Mouse (Mus musculus): ENCODE measurements around the gene Saxo1. TPM values are rescaled to one million over a fixed set of nuclear protein-coding genes. Genes with fewer than 3 reads are reported as not detected.

The Saxo1 gene
- total RNA-seq (2021) = not detected
- long read RNA-seq, experiment 1 = 0 reads
- long read RNA-seq, experiment 2 = 0 reads

DNA sequence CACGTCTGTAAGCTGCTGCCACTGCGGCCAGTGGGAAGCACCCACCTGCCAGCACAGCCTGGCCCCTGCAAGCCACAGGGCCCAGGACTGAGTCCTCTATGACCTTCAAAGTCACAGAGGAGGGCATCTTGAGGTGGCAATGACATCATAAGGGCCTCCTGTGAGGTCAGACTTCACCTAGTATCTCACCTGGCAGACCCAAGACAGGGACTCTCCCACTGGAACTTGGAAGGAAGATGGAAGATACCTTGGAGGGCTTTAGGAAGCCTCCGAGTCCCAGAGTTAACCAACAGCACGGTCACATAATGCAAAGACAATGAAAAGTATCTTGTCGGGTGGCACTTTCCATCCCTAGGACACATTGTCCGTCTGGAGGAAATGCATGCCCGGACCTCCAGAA lies at the start of gene Saxo1:
Gene Saxo1 (minus strand): TSS at position 101 of the 400 bp plus-strand sequence.
- Histone ChIP-seq H3K4me3 (no peak within 1 kb of the TSS), H3K27ac (no peak within 1 kb of the TSS)
- TF ChIP-seq CTCF (IDR thresholded peaks at IDR 0.05) = no peak
- intact Hi-C loops (cut with DNase I) = loop anchor here (5.0 kb wide), 1 partner anchor 726 kb away; no protein-coding TSS in a partner anchor
- DNase-seq = no peak

DNA sequence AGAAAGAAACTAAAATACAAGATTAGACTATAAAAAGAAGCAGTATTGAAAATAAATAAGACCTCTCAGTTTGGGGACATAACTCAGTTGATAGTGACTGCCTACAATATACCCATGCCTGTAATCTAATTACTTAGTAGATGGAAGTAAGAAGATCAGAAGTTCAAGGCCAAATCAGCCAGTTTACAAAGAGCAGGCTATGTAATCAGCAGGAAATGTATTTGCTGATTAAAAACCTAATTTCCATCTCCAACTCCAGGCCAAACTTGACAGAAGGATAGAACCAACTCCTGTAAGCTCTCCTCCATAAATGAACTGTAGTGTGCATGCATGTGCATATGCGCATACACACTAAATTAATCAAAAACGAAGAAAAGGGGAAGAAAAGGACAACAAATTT lies 33.2 kb upstream of the Saxo1 start:
- no peak overlapping the region for H3K27ac ChIP-seq
- H3K4me3 ChIP-seq = no peak overlapping the region
- intact Hi-C loops (cut with DNase I) = no loop called here
- TF ChIP-seq CTCF (IDR thresholded peaks at IDR 0.05) = no peak
- DNase-seq = no peak

DNA sequence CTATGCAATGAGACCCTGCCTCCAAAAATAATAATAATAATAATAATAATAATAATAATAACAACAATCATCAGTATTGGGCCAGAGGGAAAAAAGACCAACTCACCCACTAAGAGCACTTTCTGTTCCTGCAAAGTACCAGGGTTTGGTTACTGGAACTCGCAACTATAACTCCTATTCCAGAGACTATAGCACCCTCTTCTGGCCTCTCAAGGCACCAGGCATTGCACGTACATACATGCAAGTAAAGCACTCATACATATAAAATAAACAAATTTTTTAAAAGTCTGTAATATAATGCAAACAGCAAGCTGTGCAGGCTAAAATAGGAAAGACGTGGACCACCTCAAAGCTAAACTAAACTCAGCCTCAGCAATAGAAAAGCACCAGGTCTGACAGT lies 30.1 kb upstream of the Saxo1 start:
- no peak for DNase-seq
- Histone ChIP-seq H3K4me3 (no peak overlapping the region), H3K27ac (no peak overlapping the region)
- intact Hi-C loops (cut with DNase I) = no loop called here
- TF ChIP-seq CTCF (IDR thresholded peaks at IDR 0.05) = peak; percentile 32; the same call in 1 of the 2 replicates

DNA sequence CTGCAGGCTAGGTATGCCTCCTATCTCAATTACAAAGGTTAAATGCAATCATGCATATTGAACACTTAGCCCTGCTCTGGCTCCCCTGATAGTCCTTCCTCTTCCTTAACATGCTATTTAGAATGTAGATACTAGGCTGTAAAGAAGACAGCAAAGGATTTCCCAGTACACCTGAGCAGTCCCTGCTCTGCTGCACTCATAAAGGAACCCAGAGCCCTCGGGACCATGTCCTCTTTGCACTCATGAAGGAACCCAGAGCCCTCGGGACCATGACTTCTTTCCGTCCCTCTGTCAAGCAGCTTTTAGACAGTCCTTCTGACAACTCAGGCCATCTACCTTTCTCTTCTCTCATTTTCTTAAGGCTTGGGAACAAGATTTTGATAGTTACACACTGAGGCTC lies 22.5 kb upstream of the Saxo1 start:
- TF ChIP-seq CTCF (IDR thresholded peaks at IDR 0.05) = no peak
- DNase-seq = no peak
- H3K4me3 ChIP-seq = no peak overlapping the region
- intact Hi-C loops (cut with DNase I) = no loop called here
- no peak overlapping the region for H3K27ac ChIP-seq

GRCm38 (mm10) chr4:86580056-86580455 lies 21.9 kb upstream of the Saxo1 start:
- Histone ChIP-seq H3K27ac (no peak overlapping the region), H3K4me3 (no peak overlapping the region)
- no peak for TF ChIP-seq CTCF (IDR thresholded peaks at IDR 0.05)
- intact Hi-C loops (cut with DNase I) = no loop called here
- DNase-seq = no peak

- intact Hi-C loops (cut with DNase I) = loop anchor here (10.0 kb wide), 1 partner anchor 278 kb away; the partner anchor contains the start of gene Rps6
- H3K27ac ChIP-seq = peak overlapping the region; percentile 96
- peak overlapping the region; percentile 80 for H3K4me3 ChIP-seq
- DNase-seq = no peak
- TF ChIP-seq CTCF (IDR thresholded peaks at IDR 0.05) = no peak
Measured at GRCm38 (mm10) chr4:86576630-86577225, 18.6 kb upstream of the Saxo1 start.

GRCm38 (mm10) chr4:86576120-86576541 lies 18.0 kb upstream of the Saxo1 start:
- Histone ChIP-seq H3K4me3 (peak overlapping the region; percentile 80), H3K27ac (peak overlapping the region; percentile 96)
- DNase-seq = no peak
- intact Hi-C loops (cut with DNase I) = loop anchor here (10.0 kb wide), 1 partner anchor 279 kb away; the partner anchor contains the start of gene Rps6
- TF ChIP-seq CTCF (IDR thresholded peaks at IDR 0.05) = no peak

- H3K27ac ChIP-seq = peak within 1 kb of the TSS; percentile 96
- no peak; the same call in 1 of the 2 replicates for TF ChIP-seq CTCF (IDR thresholded peaks at IDR 0.05)
- peak; percentile 98 for DNase-seq
- peak within 1 kb of the TSS; percentile 80 for H3K4me3 ChIP-seq
- intact Hi-C loops (cut with DNase I) = loop anchor here (1.0 to 10.0 kb wide), 3 partner anchors 37 to 279 kb away; partner anchors contain the start of genes Haus6 and Rps6
Measured at GRCm38 (mm10) chr4:86575283-86575983, 17.3 kb upstream of the Saxo1 start, which contains the start of gene Rraga. Rraga (plus strand) TSS chr4:86575668.

DNA sequence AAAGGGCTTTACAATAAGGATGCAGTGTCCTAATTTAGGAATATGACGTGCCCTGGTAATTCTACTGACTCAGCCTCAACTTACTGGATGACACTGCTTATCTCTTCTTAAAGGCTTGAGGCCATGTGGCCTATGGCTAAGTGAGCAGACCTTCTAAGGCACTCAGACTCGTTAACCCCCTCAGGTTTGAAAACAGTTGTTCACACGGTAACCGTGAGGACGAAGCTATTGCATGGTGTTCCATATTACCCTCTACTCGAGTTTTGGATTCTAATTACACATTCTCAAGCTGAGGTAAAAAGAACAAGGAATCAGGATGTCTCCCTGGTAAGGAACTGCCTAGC lies 16.8 kb upstream of the Saxo1 start:
- no peak for DNase-seq
- H3K4me3 ChIP-seq = peak overlapping the region; percentile 80
- peak overlapping the region; percentile 96 for H3K27ac ChIP-seq
- TF ChIP-seq CTCF (IDR thresholded peaks at IDR 0.05) = no peak
- intact Hi-C loops (cut with DNase I) = loop anchor here (1.0 to 10.0 kb wide), 3 partner anchors 37 to 280 kb away; partner anchors contain the start of genes Haus6 and Rps6

GRCm38 (mm10) chr4:86561061-86561460 lies 2.9 kb upstream of the Saxo1 start:
- no peak for TF ChIP-seq CTCF (IDR thresholded peaks at IDR 0.05)
- intact Hi-C loops (cut with DNase I) = no loop called here
- Histone ChIP-seq H3K4me3 (no peak overlapping the region), H3K27ac (no peak overlapping the region)
- DNase-seq = no peak

- intact Hi-C loops (cut with DNase I) = loop anchor here (5.0 kb wide), 1 partner anchor 727 kb away; no protein-coding TSS in a partner anchor
- Histone ChIP-seq H3K27ac (no peak overlapping the region), H3K4me3 (no peak overlapping the region)
- no peak for TF ChIP-seq CTCF (IDR thresholded peaks at IDR 0.05)
- no peak for DNase-seq
Measured at GRCm38 (mm10) chr4:86559006-86559405, 878 bp upstream of the Saxo1 start.

- H3K27ac ChIP-seq = no peak overlapping the region
- no peak for DNase-seq
- no peak for TF ChIP-seq CTCF (IDR thresholded peaks at IDR 0.05)
- H3K4me3 ChIP-seq = no peak overlapping the region
- intact Hi-C loops (cut with DNase I) = loop anchor here (5.0 kb wide), 1 partner anchor 725 kb away; no protein-coding TSS in a partner anchor
Measured at GRCm38 (mm10) chr4:86557371-86557770, 757 bp downstream of the Saxo1 start.

Measured in gastrocnemius, adult 2 months (tissue).